Mouse (Mus musculus): ENCODE results near the gene Cd302. TPM values are rescaled to one million over a fixed set of nuclear protein-coding genes. Genes with fewer than 3 reads are reported as not detected.

Cd302 gene
- total and polyA plus RNA-seq, 3 experiments = not detected

DNA sequence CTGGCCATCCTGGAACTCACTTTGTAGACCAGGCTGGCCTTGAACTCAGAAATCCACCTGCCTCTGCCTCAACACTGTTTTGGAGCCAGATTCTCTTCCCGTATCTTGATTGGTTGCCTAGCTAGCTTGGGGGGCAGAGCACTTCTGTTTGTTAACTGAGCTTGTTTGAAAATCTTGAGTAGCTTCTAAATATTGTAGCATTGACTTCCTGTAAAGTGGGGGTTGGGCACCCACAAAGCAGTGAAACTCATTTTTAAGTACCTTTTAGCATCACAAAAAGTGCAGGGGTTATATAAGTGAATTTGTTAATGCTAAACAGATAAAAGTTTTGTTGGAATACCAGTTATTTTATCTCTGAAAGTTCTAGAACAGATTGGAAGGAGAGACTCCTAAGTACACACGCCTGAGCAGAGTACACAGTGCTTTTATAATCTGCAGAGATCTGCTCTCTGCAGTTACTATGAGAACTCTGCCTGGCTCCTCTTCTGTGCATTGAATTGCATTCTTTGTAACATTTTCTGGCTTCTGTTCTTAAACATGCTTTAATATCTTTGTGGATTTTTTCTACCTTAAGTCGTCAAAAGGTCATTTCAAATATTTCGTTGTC is 67.6 kb downstream of the Cd302 start:
- Histone ChIP-seq H3K9me3 (replicated peaks; ENCODE audit: low read length) (no peaks in the 10 kb centered on the region), H3K36me3 (replicated peaks in 1 of 2; ENCODE audit: control insufficient read depth in 1 of 2, insufficient read depth in 1 of 2, low read length in 1 of 2) (peaks cover 15 to 57% of the 10 kb centered on the region in 2 experiments), H3K9ac (ENCODE audit: insufficient read depth, low read depth) (no peak overlapping the region), H3K4me1 (ENCODE audit: control insufficient read depth in 1 of 2, insufficient read depth in 2 of 2) (peaks cover 13 to 83% of the 10 kb centered on the region in 2 experiments), H3K4me2 (ENCODE audit: insufficient read depth, low read depth, poor library complexity, severe bottlenecking) (no peak overlapping the region), H3K79me2 (replicated peaks; ENCODE audit: control insufficient read depth, extremely low read depth, insufficient read depth, poor library complexity, severe bottlenecking) (peaks cover 87% of the 10 kb centered on the region), H3K4me3 (replicated peaks in 1 of 3; ENCODE audit: low read depth in 2 of 3, low read length in 2 of 3, poor library complexity in 1 of 3) (no peak overlapping the region), H3K27ac (ENCODE audit: insufficient read depth, low read depth) (no peak overlapping the region), H3K27me3 (replicated peaks) (no peaks in the 10 kb centered on the region)
- TF ChIP-seq KAT2A (IDR thresholded peaks at IDR 0.05; ENCODE audit: insufficient replicate concordance, low read length) = no peak
- no peak for TF ChIP-seq ETS1 (conservative IDR thresholded peaks at IDR 0.05; ENCODE audit: low read depth, low read length)
- TF ChIP-seq IRF4 (IDR thresholded peaks at IDR 0.05; ENCODE audit: low read depth, low read length) = no peak
- no peak for TF ChIP-seq SIN3A (IDR thresholded peaks at IDR 0.05; ENCODE audit: low read length)
- TF ChIP-seq JUN (IDR thresholded peaks at IDR 0.05; ENCODE audit: insufficient read depth, low read depth, low read length) = no peak
- no peak for TF ChIP-seq EP300 (IDR thresholded peaks at IDR 0.05; ENCODE audit: low read length)
- TF ChIP-seq CTCF (conservative IDR thresholded peaks at IDR 0.05 in 1 of 2, IDR thresholded peaks at IDR 0.05 in 1 of 2; ENCODE audit: low read depth in 2 of 2, low read length in 2 of 2) = no peak
- no peak for TF ChIP-seq USF2 (conservative IDR thresholded peaks at IDR 0.05; ENCODE audit: low read depth, low read length)
- no peak for DNase-seq (ENCODE audit: extremely low read depth)
- in situ Hi-C loops (cut with MboI; ENCODE audit: low pct_ligation_motif_present, low pct_unique_long_range_greater_than_20kb, low sequenced_read_pairs) (no loop called here), dilution Hi-C loops (cut with MboI; ENCODE audit: extremely low pct_ligation_motif_present, extremely low pct_unique_long_range_greater_than_20kb, low sequenced_read_pairs) (no loop called here)

DNA sequence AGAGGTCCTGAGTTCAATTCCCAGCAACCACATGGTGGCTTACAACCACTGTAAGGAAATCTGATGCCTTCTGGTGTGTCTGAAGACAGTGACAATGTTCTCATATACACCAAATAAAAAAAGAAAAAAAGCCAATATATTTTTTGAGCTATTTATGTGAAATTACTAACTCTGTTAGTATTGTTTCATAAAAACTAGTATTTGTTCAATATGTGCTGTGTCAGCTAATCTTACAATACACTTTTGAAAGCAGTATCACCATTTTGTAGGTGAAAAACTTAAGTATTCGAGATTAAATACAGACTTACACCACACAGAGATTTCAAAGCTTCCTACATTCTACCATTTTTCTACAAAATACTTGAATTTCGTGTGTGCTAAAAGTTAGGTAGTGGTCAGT is 69.6 kb downstream of the Cd302 start:
- Histone ChIP-seq H3K36me3 (replicated peaks in 1 of 2; ENCODE audit: control insufficient read depth in 1 of 2, insufficient read depth in 1 of 2, low read length in 1 of 2) (peaks cover 16 to 51% of the 10 kb centered on the region in 2 experiments), H3K4me3 (replicated peaks in 1 of 3; ENCODE audit: low read depth in 2 of 3, low read length in 2 of 3, poor library complexity in 1 of 3) (no peak overlapping the region), H3K27me3 (replicated peaks) (no peaks in the 10 kb centered on the region), H3K9me3 (replicated peaks; ENCODE audit: low read length) (no peaks in the 10 kb centered on the region), H3K4me2 (ENCODE audit: insufficient read depth, low read depth, poor library complexity, severe bottlenecking) (no peak overlapping the region), H3K9ac (ENCODE audit: insufficient read depth, low read depth) (no peak overlapping the region), H3K27ac (ENCODE audit: insufficient read depth, low read depth) (no peak overlapping the region), H3K79me2 (replicated peaks; ENCODE audit: control insufficient read depth, extremely low read depth, insufficient read depth, poor library complexity, severe bottlenecking) (peaks cover 90% of the 10 kb centered on the region), H3K4me1 (ENCODE audit: control insufficient read depth in 1 of 2, insufficient read depth in 2 of 2) (peaks cover 14 to 80% of the 10 kb centered on the region in 2 experiments)
- no peak for DNase-seq (ENCODE audit: extremely low read depth)
- no peak for TF ChIP-seq JUN (IDR thresholded peaks at IDR 0.05; ENCODE audit: insufficient read depth, low read depth, low read length)
- peak; percentile 88 for TF ChIP-seq MAFK (IDR thresholded peaks at IDR 0.05; ENCODE audit: insufficient replicate concordance, low read length)
- dilution Hi-C loops (cut with MboI; ENCODE audit: extremely low pct_ligation_motif_present, extremely low pct_unique_long_range_greater_than_20kb, low sequenced_read_pairs) = no loop called here
- in situ Hi-C loops (cut with MboI; ENCODE audit: low pct_ligation_motif_present, low pct_unique_long_range_greater_than_20kb, low sequenced_read_pairs) = no loop called here

DNA sequence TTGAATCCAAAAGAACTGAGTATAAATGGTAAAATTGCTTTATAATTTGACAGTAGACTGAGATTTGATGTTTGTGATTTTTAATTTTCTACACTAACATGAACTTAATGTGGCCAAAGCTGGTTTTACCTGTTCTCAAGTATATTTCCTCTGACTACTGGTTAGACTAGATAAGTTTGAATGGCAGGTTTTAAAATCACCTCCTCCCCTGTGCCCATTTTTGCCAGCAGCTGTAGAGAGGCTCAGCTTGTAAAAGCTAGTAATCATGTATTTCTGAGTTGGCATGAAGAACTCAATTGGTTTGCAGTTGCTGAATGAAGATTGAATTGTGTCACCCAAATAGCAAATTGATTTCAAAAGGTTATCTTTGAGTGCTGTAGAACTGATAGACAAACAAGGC is 71.8 kb downstream of the Cd302 start:
- Histone ChIP-seq H3K27ac (ENCODE audit: insufficient read depth, low read depth) (no peak overlapping the region), H3K27me3 (replicated peaks) (no peaks in the 10 kb centered on the region), H3K4me3 (replicated peaks in 1 of 3; ENCODE audit: low read depth in 2 of 3, low read length in 2 of 3, poor library complexity in 1 of 3) (no peak overlapping the region), H3K79me2 (replicated peaks; ENCODE audit: control insufficient read depth, extremely low read depth, insufficient read depth, poor library complexity, severe bottlenecking) (peaks cover 76% of the 10 kb centered on the region), H3K4me1 (ENCODE audit: control insufficient read depth in 1 of 2, insufficient read depth in 2 of 2) (peaks cover 19 to 71% of the 10 kb centered on the region in 2 experiments), H3K36me3 (replicated peaks in 1 of 2; ENCODE audit: control insufficient read depth in 1 of 2, insufficient read depth in 1 of 2, low read length in 1 of 2) (peaks cover 16 to 42% of the 10 kb centered on the region in 2 experiments), H3K9ac (ENCODE audit: insufficient read depth, low read depth) (no peak overlapping the region), H3K4me2 (ENCODE audit: insufficient read depth, low read depth, poor library complexity, severe bottlenecking) (no peak overlapping the region; the same call in 1 of the 2 replicates), H3K9me3 (replicated peaks; ENCODE audit: low read length) (no peaks in the 10 kb centered on the region)
- no peak for DNase-seq (ENCODE audit: extremely low read depth)
- in situ Hi-C loops (cut with MboI; ENCODE audit: low pct_ligation_motif_present, low pct_unique_long_range_greater_than_20kb, low sequenced_read_pairs) = no loop called here
- dilution Hi-C loops (cut with MboI; ENCODE audit: extremely low pct_ligation_motif_present, extremely low pct_unique_long_range_greater_than_20kb, low sequenced_read_pairs) = no loop called here
- TF ChIP-seq MAX (IDR thresholded peaks at IDR 0.05; ENCODE audit: low read length) = no peak
- no peak for TF ChIP-seq GABPA (IDR thresholded peaks at IDR 0.05; ENCODE audit: insufficient replicate concordance, low read depth, low read length)
- TF ChIP-seq JUND (conservative IDR thresholded peaks at IDR 0.05; ENCODE audit: low read depth, low read length) = no peak
- no peak for TF ChIP-seq JUN (IDR thresholded peaks at IDR 0.05; ENCODE audit: insufficient read depth, low read depth, low read length)
- TF ChIP-seq ZNF384 (IDR thresholded peaks at IDR 0.05; ENCODE audit: low read depth, low read length) = no peak

Data from CH12.LX (cell line).